8 mouse cellular contexts compared by ENCODE assay signal in genomic region chr1:86505461-86505860, GRCm38 (mm10). TPM values are rescaled to one million over a fixed set of nuclear protein-coding genes. Genes with fewer than 3 reads are reported as not detected.
DNase-seq lines count a peak whose midpoint lies in the region; ATAC-seq lines count a peak whose summit lies in the region.

No protein-coding gene starts in this region.

- H3K9ac ChIP-seq in forebrain, embryonic 16.5 days (replicated peaks; ENCODE audit: low read depth, low read length), result peak overlapping the region; percentile 92; the same call in 1 of the 2 replicates
- H3K9ac ChIP-seq in intestine, embryonic 14.5 days (ENCODE audit: low read length), result peak overlapping the region; percentile 67

- H3K36me3 ChIP-seq in forebrain, embryonic 16.5 days (ENCODE audit: control insufficient read depth, insufficient read depth), result no peaks in the 10 kb centered on the region
- H3K36me3 ChIP-seq in intestine, embryonic 14.5 days (ENCODE audit: control insufficient read depth, insufficient read depth, low read length), result no peaks in the 10 kb centered on the region

- H3K27me3 ChIP-seq in forebrain, embryonic 16.5 days (replicated peaks; ENCODE audit: control insufficient read depth, insufficient read depth, low read length), result no peaks in the 10 kb centered on the region
- no peaks in the 10 kb centered on the region for H3K27me3 ChIP-seq in intestine, embryonic 14.5 days (replicated peaks; ENCODE audit: control insufficient read depth, insufficient read depth, low read length)

- peak; percentile 97 for DNase-seq in heart, adult 11 months
- no peak for DNase-seq in heart, postnatal 25 days (ENCODE audit: low spot score)
- peak; percentile 86 for DNase-seq in MN1 (ENCODE audit: low spot score)
- DNase-seq in intestine, embryonic 14.5 days (ENCODE audit: low spot score), result no peak
- DNase-seq in lung, postnatal 36 days, result peak; percentile 68
- DNase-seq in frontal cortex, postnatal 25 days (ENCODE audit: low spot score in 2 of 2), result no peak

- peak overlapping the region; percentile 99 for H3K27ac ChIP-seq in forebrain, embryonic 16.5 days (ENCODE audit: low read length)
- H3K27ac ChIP-seq in intestine, embryonic 14.5 days (ENCODE audit: low read depth), result peak overlapping the region; percentile 98

- H3K4me2 ChIP-seq in forebrain, embryonic 16.5 days (ENCODE audit: low read length), result peak overlapping the region; percentile 76
- peak overlapping the region; percentile 60; the same call in 1 of the 2 replicates for H3K4me2 ChIP-seq in intestine, embryonic 14.5 days (ENCODE audit: low read length)

- H3K4me1 ChIP-seq in forebrain, embryonic 16.5 days (replicated peaks; ENCODE audit: control insufficient read depth, insufficient read depth, low read length), result peaks cover 57% of the 10 kb centered on the region
- H3K4me1 ChIP-seq in intestine, embryonic 14.5 days (replicated peaks; ENCODE audit: control insufficient read depth, insufficient read depth, low read length), result peaks cover 37% of the 10 kb centered on the region

- no peak overlapping the region for H3K4me3 ChIP-seq in forebrain, embryonic 16.5 days (replicated peaks; ENCODE audit: low read length)
- H3K4me3 ChIP-seq in intestine, embryonic 14.5 days (ENCODE audit: low read depth, low read length), result no peak overlapping the region

- H3K9me3 ChIP-seq in forebrain, embryonic 16.5 days (ENCODE audit: control insufficient read depth, low read length), result no peaks in the 10 kb centered on the region
- no peaks in the 10 kb centered on the region for H3K9me3 ChIP-seq in intestine, embryonic 14.5 days (ENCODE audit: control insufficient read depth, low read length)

- WGBS in forebrain, embryonic 16.5 days, result 47% methylated on average over 1 of the region's 1 CpGs
- 100% methylated on average over 1 of the region's 1 CpGs for WGBS in intestine, embryonic 14.5 days

- intact Hi-C loops in heart, postnatal 25 days (cut with DNase I), result no loop called here

- no peak for ATAC-seq in forebrain, embryonic 16.5 days
- ATAC-seq in intestine, embryonic 14.5 days (replicated peaks; ENCODE audit: low FRiP score, low TSS enrichment, low read depth), result no peak
- no peak for ATAC-seq in inflammation-experienced regulatory T-cells, adult 6 months

RNA-seq across cellular contexts. Expression of gene Ptma, which starts 21.1 kb away (rescaled TPM):
- total RNA-seq in heart, postnatal 25 days (2021), result 100 to 1,000 TPM; 231 to 265 TPM
- 1,987 and 2,275 TPM in 2 replicates for polyA plus RNA-seq in forebrain, embryonic 16.5 days (2015; fragmentation: Nextera tagmentation; extraction: Ambion mirVana)
- polyA plus RNA-seq in intestine, embryonic 14.5 days (2014; fragmentation: Nextera tagmentation; extraction: Ambion mirVana), result 2,795 and 2,826 TPM in 2 replicates
- polyA plus RNA-seq in inflammation-experienced regulatory T-cells, adult 6 months (2017; shearing (Covaris generic)), result 1,000 to 10,000 TPM; 2,583 to 3,807 (median 2,925) TPM

Comparison
In these comparisons a context has a peak if more than half of its experiments do, and no peak if none do; other contexts are left out.
1. DNase-seq: peak in heart, adult 11 months (single experiment), MN1 (single experiment) and lung, postnatal 36 days (single experiment); none in heart, postnatal 25 days (single experiment), intestine, embryonic 14.5 days (single experiment) and frontal cortex, postnatal 25 days (0 of 2).